Mouse (Mus musculus) lung, postnatal 36 days (tissue): Measurements from ENCODE around the gene Dip2b.

Source experiments
- DNase-seq: peaks from one replicate; pipeline ENCODE4 v3.0.0; 2022; ENCODE audit warnings: mixed read lengths

Gene Dip2b

DNA sequence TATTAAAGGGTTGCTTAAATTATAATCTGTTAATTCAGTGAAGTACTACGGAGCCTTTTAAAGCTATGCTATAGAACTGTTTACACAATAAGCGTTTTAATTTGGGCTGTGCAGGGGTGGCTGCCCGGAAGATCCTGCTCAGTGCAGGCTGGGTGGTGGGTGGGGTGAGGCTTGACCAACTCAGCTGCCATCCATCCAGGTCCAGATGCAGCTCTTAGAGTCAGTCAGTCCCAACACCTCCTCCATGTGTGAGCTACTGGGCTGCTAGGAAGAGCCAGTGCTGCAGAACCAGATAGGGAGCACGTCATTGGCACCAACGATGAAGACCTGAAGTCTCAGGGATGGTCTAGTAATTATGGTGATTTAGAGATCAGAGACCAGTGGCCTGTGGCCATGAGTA, 101.2 kb downstream of the Dip2b start:
- DNase-seq = no peak

- no peak for DNase-seq
These were observed 102.0 kb downstream of the Dip2b start for GRCm38 (mm10) chr15:100140428-100140827.

- peak; percentile 51 for DNase-seq
These were observed 104.8 kb downstream of the Dip2b start for GRCm38 (mm10) chr15:100143091-100143801.

DNA sequence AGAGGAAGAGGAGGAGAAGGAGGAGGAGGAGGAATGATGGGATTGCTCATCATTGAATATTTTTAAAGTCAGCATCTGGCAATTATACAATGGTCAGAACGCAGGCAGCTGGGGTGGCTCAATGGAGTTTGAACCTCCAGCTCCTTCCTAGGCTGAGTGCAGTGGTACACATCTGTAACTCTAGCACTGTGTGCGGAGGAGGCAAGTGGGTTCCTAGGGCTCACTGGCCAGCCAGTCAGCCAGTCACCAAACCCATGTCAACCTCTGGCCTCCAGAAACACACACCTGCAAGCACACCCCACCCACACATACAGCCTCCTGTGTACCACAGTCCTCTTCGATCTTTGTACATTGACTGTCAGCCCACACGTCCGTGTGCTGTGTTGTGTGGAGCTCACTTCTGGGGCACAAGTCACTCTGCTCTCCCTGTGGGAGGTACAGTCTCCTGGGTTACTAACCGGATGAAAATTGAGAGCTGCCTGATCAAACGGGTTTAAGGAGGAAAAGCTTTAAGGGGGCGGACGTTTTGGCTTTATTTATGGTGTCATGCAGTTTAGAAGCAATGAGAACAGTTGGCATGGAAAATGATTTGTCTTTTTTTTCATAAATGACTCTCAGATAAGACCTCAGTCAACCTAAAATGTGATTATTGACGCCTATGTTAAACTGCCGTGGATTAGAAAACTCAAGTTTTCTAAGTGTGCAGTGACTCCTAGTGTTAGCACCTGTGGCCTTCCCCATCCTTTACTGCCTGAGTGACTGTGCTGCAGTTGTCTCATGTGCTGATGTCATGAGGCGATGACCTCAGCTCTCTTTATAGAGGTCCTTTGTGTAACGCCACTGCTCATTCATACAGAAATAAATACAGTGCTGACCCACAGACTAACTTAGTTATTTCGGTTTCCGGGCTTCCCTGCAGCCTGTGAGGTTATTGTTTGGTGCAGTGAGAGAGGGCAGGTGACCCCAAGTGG, 106.7 kb downstream of the Dip2b start:
- DNase-seq = no peak

DNA sequence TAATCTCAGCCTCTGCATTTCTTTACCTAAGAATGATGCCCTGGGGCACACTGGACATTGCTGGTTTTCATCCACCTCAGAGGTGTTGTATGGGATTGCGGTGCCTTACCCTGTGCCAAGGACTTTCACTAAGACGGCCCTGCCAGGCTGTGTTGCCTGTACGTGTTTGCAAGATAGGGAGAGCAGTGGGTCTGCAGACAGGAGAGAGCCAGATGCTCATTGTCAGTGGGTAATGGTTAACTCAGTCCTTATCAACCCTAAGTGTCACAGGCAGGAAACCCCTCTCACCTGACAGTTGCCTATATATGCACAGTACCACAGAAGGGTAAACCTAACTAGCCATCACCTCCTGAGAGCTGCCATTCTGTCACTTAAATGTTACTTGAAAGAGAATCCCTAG, 107.5 kb downstream of the Dip2b start:
- no peak for DNase-seq

- DNase-seq = no peak
These were observed 112.1 kb downstream of the Dip2b start for GRCm38 (mm10) chr15:100150593-100150992.

DNA sequence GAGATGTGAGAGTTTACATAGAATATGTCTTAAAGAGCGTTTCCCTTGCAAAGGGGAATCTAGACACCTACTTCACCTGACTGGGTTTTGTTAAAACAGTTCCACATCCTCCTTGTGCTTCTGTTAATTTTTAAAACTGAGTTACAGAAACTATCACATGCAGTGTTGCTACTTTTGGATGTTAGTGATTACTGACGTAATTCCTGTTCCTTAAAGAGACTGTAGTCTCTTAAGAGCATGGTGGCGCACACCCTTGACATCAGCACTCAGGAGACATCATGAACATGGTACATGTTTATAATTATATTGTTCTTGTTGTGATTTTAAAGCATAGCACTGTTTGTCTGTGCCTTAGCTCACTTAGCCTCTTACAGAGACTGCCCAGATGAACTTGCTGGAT, 113.9 kb downstream of the Dip2b start:
- DNase-seq = no peak

- no peak for DNase-seq
These were observed 114.6 kb downstream of the Dip2b start for GRCm38 (mm10) chr15:100153024-100153423.

DNA sequence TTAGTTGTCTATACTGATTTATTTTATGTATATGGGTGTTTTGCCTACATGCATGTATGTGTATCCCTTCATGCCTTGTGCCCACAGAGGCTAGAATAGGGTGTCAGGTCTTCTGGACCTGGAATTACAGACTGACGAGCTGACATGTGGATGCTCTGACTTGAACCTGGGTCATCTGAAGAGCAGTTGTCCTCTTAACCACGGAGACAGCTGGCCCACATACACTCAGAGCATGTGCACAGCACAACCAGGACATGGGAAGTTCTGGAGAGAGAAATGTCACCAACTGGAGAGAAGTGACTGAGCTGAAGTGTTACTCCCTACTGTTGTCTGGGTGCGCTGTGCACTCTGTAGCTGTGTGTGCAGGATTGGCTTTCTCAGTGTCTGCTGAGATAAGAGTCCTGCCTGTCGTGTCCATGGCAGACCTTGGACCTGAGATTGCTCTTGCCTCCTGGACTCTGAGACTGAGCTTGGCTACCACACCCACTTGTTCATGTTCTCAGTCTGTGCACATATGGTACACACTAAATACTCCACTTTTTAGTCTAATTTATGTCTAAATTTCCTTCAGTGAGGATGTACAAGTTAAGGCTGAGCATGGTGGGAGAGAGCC, 117.7 kb downstream of the Dip2b start:
- no peak for DNase-seq

- no peak for DNase-seq
These were observed 118.5 kb downstream of the Dip2b start for GRCm38 (mm10) chr15:100156781-100157470.

DNA sequence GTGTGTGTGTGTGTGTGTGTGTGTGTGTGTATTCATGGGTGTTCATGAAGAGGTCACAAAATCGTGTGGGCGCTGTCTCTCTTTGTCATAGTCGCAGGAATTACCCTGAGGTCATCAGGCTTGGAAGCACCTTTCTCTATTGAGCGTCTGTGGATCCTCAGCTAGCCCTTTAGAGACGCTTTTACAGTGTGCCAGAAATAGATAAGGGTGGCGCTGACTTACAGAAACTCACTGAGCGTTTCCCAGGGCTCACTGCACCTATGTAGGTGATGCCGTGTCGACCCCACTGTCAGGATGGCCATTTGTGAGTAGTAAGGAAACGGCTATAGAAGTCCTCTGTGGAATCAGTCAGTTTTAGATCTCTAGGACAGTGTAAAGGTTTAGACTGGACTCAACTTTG, 120.5 kb downstream of the Dip2b start:
- no peak for DNase-seq

DNA sequence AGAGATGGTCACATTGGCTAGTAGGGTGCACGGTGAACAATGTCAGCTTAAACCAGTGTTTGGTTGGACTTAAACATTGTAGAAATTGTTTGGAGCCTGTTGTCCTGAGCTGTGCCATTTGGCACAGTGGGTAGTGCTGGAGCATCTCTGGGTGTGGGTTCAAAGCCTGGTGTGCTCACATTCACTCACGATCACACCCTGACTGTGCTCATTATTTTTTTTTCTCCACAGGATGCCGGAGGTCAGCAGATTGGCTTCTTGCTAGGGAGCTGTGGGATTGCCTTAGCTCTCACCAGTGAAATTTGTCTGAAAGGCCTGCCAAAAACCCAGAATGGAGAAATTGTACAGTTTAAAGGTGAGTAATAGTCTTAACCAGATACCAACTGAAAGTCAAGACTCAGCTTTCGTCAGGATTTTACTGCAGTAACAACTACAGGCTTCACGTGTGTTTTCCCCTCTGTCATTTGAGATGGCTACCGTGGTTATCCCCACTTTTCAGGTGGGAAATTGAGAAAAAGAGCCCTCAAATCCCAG, 123.3 kb downstream of the Dip2b start:
- no peak for DNase-seq

- no peak for DNase-seq
These were observed 125.1 kb downstream of the Dip2b start for GRCm38 (mm10) chr15:100163381-100164051.

- DNase-seq = no peak
These were observed 128.0 kb downstream of the Dip2b start for GRCm38 (mm10) chr15:100166464-100166863.

DNA sequence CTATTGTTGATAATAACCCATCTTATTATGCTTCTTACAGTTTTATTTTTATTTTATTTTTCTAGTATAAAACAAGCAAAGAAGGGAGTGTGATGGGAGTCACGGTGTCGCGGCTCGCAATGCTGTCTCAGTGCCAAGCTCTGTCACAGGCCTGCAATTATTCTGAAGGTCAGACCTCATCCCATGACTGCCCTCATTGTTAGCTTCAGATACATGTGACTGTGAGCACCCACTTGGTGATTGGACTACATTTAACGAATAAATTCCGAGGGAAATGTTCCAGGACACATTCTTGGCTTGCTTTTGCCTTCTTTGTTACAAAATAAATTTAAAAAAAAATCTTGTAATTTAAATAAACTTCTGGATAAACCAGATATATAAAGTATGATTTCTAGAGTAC, 129.3 kb downstream of the Dip2b start:
- DNase-seq = peak; percentile 36

- DNase-seq = peak; percentile 24
These were observed 129.7 kb downstream of the Dip2b start for GRCm38 (mm10) chr15:100168191-100168606.

GRCm38 (mm10) chr15:100175176-100175575, 136.7 kb downstream of the Dip2b start:
- no peak for DNase-seq

- DNase-seq = no peak
These were observed 138.7 kb downstream of the Dip2b start for GRCm38 (mm10) chr15:100177167-100177566.

DNA sequence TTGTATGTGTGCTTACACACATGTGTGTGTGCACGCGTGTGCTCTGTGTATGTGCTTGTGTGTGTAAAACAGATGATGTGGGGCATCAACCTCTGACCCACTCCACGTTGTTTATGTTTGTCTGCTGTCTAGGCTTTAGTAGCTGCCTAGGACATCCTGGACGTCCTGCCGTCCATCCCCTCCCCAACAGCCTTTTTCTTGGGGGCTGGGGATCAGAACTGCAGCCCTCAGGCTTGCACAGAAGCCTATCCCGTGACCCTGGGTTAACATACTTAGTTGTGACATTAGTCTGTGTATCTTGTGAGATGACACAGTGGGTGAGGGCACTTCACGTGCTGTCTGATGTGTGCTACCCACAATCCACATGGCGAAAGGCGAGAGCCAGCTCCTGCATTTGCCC, 139.1 kb downstream of the Dip2b start:
- DNase-seq = no peak

- no peak for DNase-seq
These were observed 140.0 kb downstream of the Dip2b start for GRCm38 (mm10) chr15:100178487-100178886.

GRCm38 (mm10) chr15:100179685-100180084, 141.2 kb downstream of the Dip2b start:
- no peak for DNase-seq

DNA sequence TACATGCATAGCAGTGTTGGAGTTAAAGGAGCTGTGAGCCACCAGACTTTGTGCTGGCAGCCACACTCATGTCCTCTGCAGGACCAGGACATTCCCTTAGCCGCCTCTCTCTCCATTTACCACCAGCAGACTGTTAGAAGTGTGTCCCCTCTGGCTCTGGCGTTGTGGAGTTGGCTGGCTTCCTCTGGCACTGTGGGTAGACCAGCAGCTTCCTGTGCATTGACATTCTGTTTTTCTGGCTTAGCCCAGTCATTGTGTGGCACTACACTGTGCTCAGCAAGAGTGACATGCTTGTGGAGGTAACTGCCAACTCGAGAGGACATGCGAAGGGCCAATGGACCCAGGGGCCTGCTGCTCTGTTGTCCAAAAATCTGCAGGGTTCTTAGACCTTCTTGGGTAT, 141.8 kb downstream of the Dip2b start:
- no peak for DNase-seq
